Mouse (Mus musculus) forebrain, embryonic 11.5 days (tissue): Measurements from ENCODE around the gene Fam136a. TPM values are rescaled to one million over a fixed set of nuclear protein-coding genes. Genes with fewer than 3 reads are reported as not detected.

ENCODE experiments used
- ATAC-seq: fragments of 200-750 bp; cut with Nextera tagmentation; replicated peaks from 2 replicates; pipeline ENCODE4 v1.8.0; 2017; ENCODE audit warnings: moderate TSS enrichment; ENCODE audit not compliant: low FRiP score
- DNase-seq: peaks from one replicate; pipeline ENCODE4 v3.0.0-alpha.2; 2017; ENCODE audit warnings: low spot score
- H3K27ac ChIP-seq: fragments of 300-500 bp; sonication (generic); 2 replicates; pipeline ENCODE4 v1.5.1; 2014; ENCODE audit warnings: low read depth, low read length
- H3K27me3 ChIP-seq: fragments of 300-500 bp; sonication (generic); 2 replicates; pipeline ENCODE4 v1.6.1; 2014; ENCODE audit warnings: mild to moderate bottlenecking, low read length, mixed read lengths; ENCODE audit not compliant: control insufficient read depth, insufficient read depth
- H3K36me3 ChIP-seq: fragments of 300-500 bp; sonication (generic); 2 replicates; pipeline ENCODE4 v1.6.1; 2014; ENCODE audit warnings: mild to moderate bottlenecking, low read length, moderate library complexity, mixed read lengths; ENCODE audit not compliant: control insufficient read depth, insufficient read depth
- H3K4me1 ChIP-seq: fragments of 300-500 bp; sonication (generic); replicated peaks from 2 replicates; pipeline ENCODE4 v1.6.1; 2014; ENCODE audit warnings: low read length, mixed read lengths; ENCODE audit not compliant: control insufficient read depth, insufficient read depth
- H3K4me2 ChIP-seq: fragments of 300-500 bp; sonication (generic); 2 replicates; pipeline ENCODE4 v1.6.1; 2014; ENCODE audit warnings: low read depth, mild to moderate bottlenecking, low read length, moderate library complexity, mixed read lengths; ENCODE audit not compliant: severe bottlenecking
- H3K4me3 ChIP-seq: fragments of 300-500 bp; sonication (generic); 2 replicates; pipeline ENCODE4 v1.5.1; 2014; ENCODE audit warnings: low read depth, low read length
- H3K9ac ChIP-seq: fragments of 300-500 bp; sonication (generic); 2 replicates; pipeline ENCODE4 v1.6.1; 2014; ENCODE audit warnings: low read length
- H3K9me3 ChIP-seq: fragments of 300-500 bp; sonication (generic); 2 replicates; pipeline ENCODE4 v1.6.1; 2016; ENCODE audit warnings: low read length, mixed read lengths; ENCODE audit not compliant: control insufficient read depth
- WGBS: fragments of 180-500 bp; shearing (Covaris S2); extraction: QIAGEN DNeasy Blood & Tissue Kit; methylation state at CpG from one replicate; pipeline ENCODE4 v1.1.7; 2014; 5-methylcytosine and 5-hydroxymethylcytosine counted together
- polyA plus RNA-seq: library from polyadenylated mRNA; unstranded; fragments of >200 nt; fragmentation: Nextera tagmentation; extraction: Ambion mirVana; gene quantifications from 2 replicates; pipeline ENCODE4 v1.2.1, GENCODE M21; 2014

Fam136a gene
- polyA plus RNA-seq, 1 experiment from 2014 or later: 164 TPM

GRCm38 (mm10) chr6:86385362-86386104, 20.1 kb downstream of the Fam136a start:
- Histone ChIP-seq H3K27me3 (no peaks in the 10 kb centered on the region), H3K4me2 (no peak overlapping the region), H3K27ac (no peak overlapping the region), H3K36me3 (peaks cover 11% of the 10 kb centered on the region), H3K4me1 (no peaks in the 10 kb centered on the region), H3K9ac (no peak overlapping the region), H3K4me3 (no peak overlapping the region), H3K9me3 (no peaks in the 10 kb centered on the region)
- ATAC-seq (no peak), DNase-seq (no peak)
- 85% methylated on average over 5 of the region's 5 CpGs for WGBS

GRCm38 (mm10) chr6:86387313-86387712, 21.9 kb downstream of the Fam136a start:
- Histone ChIP-seq H3K4me1 (no peaks in the 10 kb centered on the region), H3K36me3 (peaks cover 22% of the 10 kb centered on the region), H3K27me3 (no peaks in the 10 kb centered on the region), H3K9me3 (no peaks in the 10 kb centered on the region), H3K4me3 (no peak overlapping the region), H3K4me2 (no peak overlapping the region), H3K9ac (no peak overlapping the region), H3K27ac (no peak overlapping the region)
- ATAC-seq (no peak), DNase-seq (no peak)
- WGBS: 93% methylated on average over 12 of the region's 12 CpGs

GRCm38 (mm10) chr6:86388461-86388860, 23.0 kb downstream of the Fam136a start:
- DNase-seq (no peak), ATAC-seq (no peak)
- no peak overlapping the region for H3K27ac ChIP-seq
- no peaks in the 10 kb centered on the region for H3K9me3 ChIP-seq
- no peaks in the 10 kb centered on the region for H3K27me3 ChIP-seq
- 88% methylated on average over 18 of the region's 18 CpGs for WGBS
- H3K36me3 ChIP-seq: peaks cover 23% of the 10 kb centered on the region
- no peak overlapping the region for H3K4me2 ChIP-seq
- no peak overlapping the region for H3K4me3 ChIP-seq
- no peaks in the 10 kb centered on the region for H3K4me1 ChIP-seq
- no peak overlapping the region for H3K9ac ChIP-seq

- no peaks in the 10 kb centered on the region for H3K27me3 ChIP-seq
- no peaks in the 10 kb centered on the region for H3K9me3 ChIP-seq
- H3K36me3 ChIP-seq: peaks cover 26% of the 10 kb centered on the region
- H3K4me1 ChIP-seq: no peaks in the 10 kb centered on the region
- H3K4me2 ChIP-seq: no peak overlapping the region
- ATAC-seq (no peak), DNase-seq (no peak)
- H3K27ac ChIP-seq: no peak overlapping the region
- H3K4me3 ChIP-seq: no peak overlapping the region
- 94% methylated on average over 5 of the region's 5 CpGs for WGBS
- H3K9ac ChIP-seq: no peak overlapping the region
Observed at GRCm38 (mm10) chr6:86391326-86391725, 25.9 kb downstream of the Fam136a start.

- H3K36me3 ChIP-seq: peaks cover 21% of the 10 kb centered on the region; the same call in 1 of the 2 replicates
- H3K9ac ChIP-seq: no peak overlapping the region
- DNase-seq: no peak
- no peak overlapping the region for H3K4me3 ChIP-seq
- H3K4me2 ChIP-seq: no peak overlapping the region
- H3K9me3 ChIP-seq: no peaks in the 10 kb centered on the region
- 100% methylated on average over 1 of the region's 1 CpGs for WGBS
- no peaks in the 10 kb centered on the region for H3K27me3 ChIP-seq
- no peak overlapping the region for H3K27ac ChIP-seq
- no peaks in the 10 kb centered on the region for H3K4me1 ChIP-seq
- ATAC-seq: no peak
Observed at GRCm38 (mm10) chr6:86393187-86393586, 27.7 kb downstream of the Fam136a start.

GRCm38 (mm10) chr6:86394078-86394720, 28.8 kb downstream of the Fam136a start:
- peaks cover 19% of the 10 kb centered on the region; the same call in 1 of the 2 replicates for H3K36me3 ChIP-seq
- no peak overlapping the region for H3K27ac ChIP-seq
- H3K4me2 ChIP-seq: no peak overlapping the region
- no peak overlapping the region for H3K4me3 ChIP-seq
- ATAC-seq: no peak
- no peaks in the 10 kb centered on the region for H3K4me1 ChIP-seq
- no peaks in the 10 kb centered on the region for H3K27me3 ChIP-seq
- DNase-seq: no peak
- no peaks in the 10 kb centered on the region for H3K9me3 ChIP-seq
- 94% methylated on average over 17 of the region's 17 CpGs for WGBS
- no peak overlapping the region for H3K9ac ChIP-seq

GRCm38 (mm10) chr6:86395021-86395420, 29.6 kb downstream of the Fam136a start:
- DNase-seq: no peak
- H3K9ac ChIP-seq: no peak overlapping the region
- H3K4me1 ChIP-seq: no peaks in the 10 kb centered on the region
- peaks cover 17% of the 10 kb centered on the region; the same call in 1 of the 2 replicates for H3K36me3 ChIP-seq
- no peak for ATAC-seq
- H3K4me3 ChIP-seq: no peak overlapping the region
- peak overlapping the region; percentile 79 for H3K4me2 ChIP-seq
- no peaks in the 10 kb centered on the region for H3K9me3 ChIP-seq
- H3K27me3 ChIP-seq: no peaks in the 10 kb centered on the region
- no peak overlapping the region for H3K27ac ChIP-seq
- WGBS: 87% methylated on average over 9 of the region's 9 CpGs

- DNase-seq (no peak), ATAC-seq (no peak)
- peak overlapping the region; percentile 79 for H3K4me2 ChIP-seq
- H3K4me1 ChIP-seq: no peaks in the 10 kb centered on the region
- peaks cover 15% of the 10 kb centered on the region; the same call in 1 of the 2 replicates for H3K36me3 ChIP-seq
- H3K4me3 ChIP-seq: peak overlapping the region; percentile 73
- peak overlapping the region; percentile 81; the same call in 1 of the 2 replicates for H3K27ac ChIP-seq
- 40% methylated on average over 10 of the region's 10 CpGs for WGBS
- no peaks in the 10 kb centered on the region for H3K27me3 ChIP-seq
- no peaks in the 10 kb centered on the region for H3K9me3 ChIP-seq
- H3K9ac ChIP-seq: peak overlapping the region; percentile 79
Observed at GRCm38 (mm10) chr6:86395969-86396368, 30.5 kb downstream of the Fam136a start.
